Comparison of ENCODE assay signal across 10 mouse cellular contexts in genomic region chr2:68405163-68405715, GRCm38 (mm10).
DNase-seq lines count a peak whose midpoint lies in the region; ATAC-seq and TF ChIP-seq lines count a peak whose summit lies in the region.
"Had no signal": no experiment of that assay in that cellular context is flagged by ENCODE, and none has a peak within 500 bp of the region (broad histone marks: within the 10 kb centered on the region; RNA-seq: fewer than 3 reads in every experiment).

No protein-coding gene starts in this region.

- no peak for ATAC-seq in heart, embryonic 12.5 days (ENCODE audit: insufficient number of reproducible peaks, low FRiP score)
- peak; percentile 17; the same call in 1 of the 2 replicates for ATAC-seq in forebrain, embryonic 13.5 days
- ATAC-seq in limb, embryonic 13.5 days (ENCODE audit: low FRiP score, low read depth): no peak
- ATAC-seq in megakaryocyte-erythroid progenitor cell, adult 5-6 weeks (replicated peaks; ENCODE audit: low FRiP score, low TSS enrichment, poor library complexity, severe bottlenecking): no peak
- ATAC-seq in erythroblast, adult 5-6 weeks (replicated peaks; ENCODE audit: low FRiP score, poor library complexity, severe bottlenecking): no peak

- no peak for TF ChIP-seq EP300 in MEL (IDR thresholded peaks at IDR 0.05; ENCODE audit: low read depth in 1 of 2, low read length in 2 of 2)

- H3K9me3 ChIP-seq in heart, embryonic 12.5 days (replicated peaks): no peaks in the 10 kb centered on the region
- H3K9me3 ChIP-seq in MEL (replicated peaks; ENCODE audit: insufficient read depth, low read length): no peaks in the 10 kb centered on the region
- no peaks in the 10 kb centered on the region for H3K9me3 ChIP-seq in forebrain, embryonic 13.5 days (replicated peaks)
- no peaks in the 10 kb centered on the region for H3K9me3 ChIP-seq in limb, embryonic 13.5 days
- H3K9me3 ChIP-seq: liver, embryonic 15.5 days had no signal

- no peak for TF ChIP-seq POLR2A in MEL (IDR thresholded peaks at IDR 0.05; ENCODE audit: control insufficient read depth in 1 of 2, insufficient read depth in 1 of 2, low read depth in 1 of 2, low read length in 2 of 2, poor library complexity in 1 of 2)

- H3K27ac ChIP-seq in heart, embryonic 12.5 days (ENCODE audit: poor library complexity, severe bottlenecking): peak overlapping the region; percentile 34; the same call in 1 of the 2 replicates
- no peak overlapping the region for H3K27ac ChIP-seq in MEL (ENCODE audit: control insufficient read depth, low read depth, low read length)
- H3K27ac ChIP-seq in forebrain, embryonic 13.5 days: peak overlapping the region; percentile 14; the same call in 1 of the 2 replicates
- H3K27ac ChIP-seq in limb, embryonic 13.5 days: no peak overlapping the region
- H3K27ac ChIP-seq: liver, embryonic 15.5 days had no signal

- intact Hi-C loops in heart, postnatal 25 days (cut with DNase I): no loop called here

- no peaks in the 10 kb centered on the region for H3K27me3 ChIP-seq in heart, embryonic 12.5 days (replicated peaks)
- H3K27me3 ChIP-seq in MEL (ENCODE audit: control insufficient read depth in 1 of 2, insufficient read depth in 2 of 2, low read length in 2 of 2): no peaks in the 10 kb centered on the region
- H3K27me3 ChIP-seq in forebrain, embryonic 13.5 days: no peaks in the 10 kb centered on the region
- H3K27me3 ChIP-seq in limb, embryonic 13.5 days: no peaks in the 10 kb centered on the region
- H3K27me3 ChIP-seq: CH12.LX; liver, embryonic 15.5 days had no signal

- TF ChIP-seq RAD21 in MEL (IDR thresholded peaks at IDR 0.05; ENCODE audit: low read depth, low read length): no peak

- no peak overlapping the region for H3K9ac ChIP-seq in heart, embryonic 12.5 days
- no peak overlapping the region for H3K9ac ChIP-seq in MEL (ENCODE audit: control insufficient read depth, low read depth, low read length, poor library complexity, severe bottlenecking)
- no peak overlapping the region for H3K9ac ChIP-seq in forebrain, embryonic 13.5 days
- peak overlapping the region; percentile 43; the same call in 1 of the 2 replicates for H3K9ac ChIP-seq in limb, embryonic 13.5 days
- H3K9ac ChIP-seq: liver, embryonic 15.5 days had no signal

- no peak for TF ChIP-seq CTCF in MEL (IDR thresholded peaks at IDR 0.05 in 2 of 3, conservative IDR thresholded peaks at IDR 0.05 in 1 of 3; ENCODE audit: control insufficient read depth in 1 of 3, insufficient read depth in 1 of 3, low read depth in 2 of 3, low read length in 3 of 3, poor library complexity in 1 of 3, severe bottlenecking in 1 of 3)

- H3K4me1 ChIP-seq in heart, embryonic 12.5 days (replicated peaks): peaks cover 60% of the 10 kb centered on the region
- H3K4me1 ChIP-seq in MEL (ENCODE audit: control insufficient read depth in 1 of 2, insufficient read depth in 2 of 2, low read length in 2 of 2): no peaks in the 10 kb centered on the region
- peaks cover 70% of the 10 kb centered on the region for H3K4me1 ChIP-seq in forebrain, embryonic 13.5 days
- H3K4me1 ChIP-seq in limb, embryonic 13.5 days: peaks cover 54% of the 10 kb centered on the region
- H3K4me1 ChIP-seq: liver, embryonic 15.5 days had no signal

- H3K36me3 ChIP-seq in heart, embryonic 12.5 days: peaks cover 6% of the 10 kb centered on the region; the same call in 1 of the 2 replicates
- no peaks in the 10 kb centered on the region for H3K36me3 ChIP-seq in MEL (ENCODE audit: control insufficient read depth in 1 of 2, insufficient read depth in 2 of 2, low read length in 2 of 2)
- no peaks in the 10 kb centered on the region for H3K36me3 ChIP-seq in forebrain, embryonic 13.5 days (ENCODE audit: poor library complexity, severe bottlenecking)
- no peaks in the 10 kb centered on the region for H3K36me3 ChIP-seq in limb, embryonic 13.5 days
- H3K36me3 ChIP-seq: liver, embryonic 15.5 days had no signal

- H3K4me3 ChIP-seq in heart, embryonic 12.5 days: no peak overlapping the region
- no peak overlapping the region for H3K4me3 ChIP-seq in MEL (ENCODE audit: control insufficient read depth in 1 of 2, insufficient read depth in 1 of 2, low read depth in 2 of 2, low read length in 2 of 2)
- 0 out of 2 replicates have a peak overlapping the region, but pooled peaks have one; percentile 7 for H3K4me3 ChIP-seq in forebrain, embryonic 13.5 days
- H3K4me3 ChIP-seq in limb, embryonic 13.5 days: peak overlapping the region; percentile 25
- H3K4me3 ChIP-seq: liver, embryonic 15.5 days had no signal

- H3K4me2 ChIP-seq in heart, embryonic 12.5 days: no peak overlapping the region
- peak overlapping the region; percentile 45 for H3K4me2 ChIP-seq in forebrain, embryonic 13.5 days
- peak overlapping the region; percentile 59 for H3K4me2 ChIP-seq in limb, embryonic 13.5 days (replicated peaks)
- H3K4me2 ChIP-seq: liver, embryonic 15.5 days had no signal

- H3K79me2 ChIP-seq in MEL (ENCODE audit: control insufficient read depth, insufficient read depth, low read length, poor library complexity): no peaks in the 10 kb centered on the region

- WGBS in heart, embryonic 12.5 days: 65% methylated on average over 16 of the region's 16 CpGs
- WGBS in forebrain, embryonic 13.5 days: 14% methylated on average over 16 of the region's 16 CpGs
- WGBS in limb, embryonic 13.5 days: 16% methylated on average over 16 of the region's 16 CpGs

- no peak for DNase-seq in heart, postnatal 25 days (ENCODE audit: low spot score)
- peak; percentile 1 for DNase-seq in MEL (ENCODE audit: low read depth, low spot score)
- no peak for DNase-seq in layer of hippocampus, adult 8-10 months (ENCODE audit: low spot score in 2 of 2)

TF ChIP-seq in MEL, 35 proteins besides CTCF, POLR2A, EP300 and RAD21:
- TF ChIP-seq MAX (IDR thresholded peaks at IDR 0.05; ENCODE audit: low read length): no peak

Comparison
In these comparisons a context has a peak if more than half of its experiments do, and no peak if none do; other contexts are left out.
1. H3K27ac ChIP-seq: peak in heart, embryonic 12.5 days (single experiment) and forebrain, embryonic 13.5 days (single experiment); none in MEL (single experiment) and limb, embryonic 13.5 days (single experiment).
2. H3K4me3 ChIP-seq: peak in forebrain, embryonic 13.5 days (single experiment) and limb, embryonic 13.5 days (single experiment); none in heart, embryonic 12.5 days (single experiment) and MEL (0 of 2).